Mouse (Mus musculus) kidney, embryonic 16.5 days (tissue): ENCODE data around the gene B4galt1. TPM values are rescaled to one million over a fixed set of nuclear protein-coding genes. Genes with fewer than 3 reads are reported as not detected.

Experiments
- ATAC-seq: fragments of 200-750 bp; cut with Nextera tagmentation; 2 replicates; pipeline ENCODE4 v1.8.0; 2017; ENCODE audit warnings: moderate TSS enrichment; ENCODE audit not compliant: low FRiP score, low TSS enrichment
- H3K27ac ChIP-seq: fragments of 300-500 bp; sonication (generic); 2 replicates; pipeline ENCODE4 v1.5.1; 2014; ENCODE audit warnings: low read length
- H3K27me3 ChIP-seq: fragments of 300-500 bp; sonication (generic); 2 replicates; pipeline ENCODE4 v1.6.1; 2014; ENCODE audit warnings: low read length, control low read depth, mixed read lengths; ENCODE audit not compliant: insufficient read depth
- H3K36me3 ChIP-seq: fragments of 300-500 bp; sonication (generic); 2 replicates; pipeline ENCODE4 v1.6.1; 2014; ENCODE audit warnings: low read length, control low read depth, mixed read lengths; ENCODE audit not compliant: insufficient read depth
- H3K4me1 ChIP-seq: fragments of 300-500 bp; sonication (generic); 2 replicates; pipeline ENCODE4 v1.6.1; 2014; ENCODE audit warnings: low read length, control low read depth, mixed read lengths; ENCODE audit not compliant: insufficient read depth
- H3K4me2 ChIP-seq: fragments of 300-500 bp; sonication (generic); replicated peaks from 2 replicates; pipeline ENCODE4 v1.6.1; 2014; ENCODE audit warnings: low read depth, low read length
- H3K4me3 ChIP-seq: fragments of 300-500 bp; sonication (generic); 2 replicates; pipeline ENCODE4 v1.5.1; 2014; ENCODE audit warnings: mild to moderate bottlenecking, low read length
- H3K9ac ChIP-seq: fragments of 300-500 bp; sonication (generic); replicated peaks from 2 replicates; pipeline ENCODE4 v1.6.1; 2014; ENCODE audit warnings: low read length
- H3K9me3 ChIP-seq: fragments of 300-500 bp; sonication (generic); 2 replicates; pipeline ENCODE4 v1.6.1; 2016; ENCODE audit warnings: low read length, control low read depth
- WGBS: fragments of 180-500 bp; shearing (Covaris S2); extraction: QIAGEN DNeasy Blood & Tissue Kit; methylation state at CpG from one replicate; pipeline ENCODE4 v1.1.7; 2014; 5-methylcytosine and 5-hydroxymethylcytosine counted together
- polyA plus RNA-seq: library from polyadenylated mRNA; unstranded; fragments of >200 nt; fragmentation: Nextera tagmentation; extraction: Ambion mirVana; gene quantifications from 2 replicates; pipeline ENCODE4 v1.2.1, GENCODE M21; 2015

Gene B4galt1
- polyA plus RNA-seq, result 47.5 and 48.0 TPM in 2 replicates

DNA sequence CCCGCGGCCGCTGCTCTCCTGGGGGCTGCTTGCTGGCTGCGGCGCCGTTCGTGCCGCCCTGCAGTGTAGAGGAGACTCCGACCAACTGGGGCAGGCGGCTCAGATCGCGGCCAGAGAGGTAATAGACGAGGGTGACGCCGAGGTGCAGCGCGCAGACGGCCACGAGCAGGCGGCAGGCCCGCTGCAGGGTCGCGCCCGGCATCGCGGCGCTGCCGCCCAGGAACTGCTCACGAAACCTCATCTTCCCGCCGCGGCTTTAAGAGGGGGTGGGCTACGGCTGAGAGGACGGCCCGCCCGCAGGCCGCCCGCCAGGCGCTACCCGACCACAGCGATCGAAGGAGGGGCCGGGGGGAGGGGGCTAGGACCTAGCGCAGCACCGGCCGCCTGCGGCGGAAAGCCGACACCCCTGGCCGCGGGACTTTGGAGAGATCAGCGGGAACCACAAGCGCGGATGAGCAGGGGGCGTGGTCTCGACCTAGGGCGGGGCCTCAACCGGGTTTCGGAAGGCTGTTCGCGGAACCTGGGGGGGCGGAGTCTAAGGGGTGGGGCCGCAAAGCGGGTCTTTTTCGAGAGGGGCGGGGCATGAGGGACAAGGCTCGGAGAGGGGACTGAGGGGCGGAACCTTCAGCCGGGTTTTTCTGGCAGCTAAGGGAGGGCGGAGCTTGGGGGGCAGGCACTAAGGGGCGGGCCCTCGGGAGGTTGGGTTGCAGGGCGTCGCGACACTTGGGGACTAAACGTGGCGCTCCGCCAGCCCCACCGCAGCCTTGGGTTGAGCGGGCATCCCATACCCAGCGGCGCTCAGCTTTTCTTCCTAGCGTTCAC lies at the start of gene B4galt1:
Gene B4galt1 (minus strand): TSS at position 441 of the 822 bp plus-strand sequence.
- WGBS, result under 1% methylated on average over 83 of the region's 83 CpGs
- Histone ChIP-seq H3K4me3 (peak within 1 kb of the TSS; percentile 83), H3K27me3 (no peaks in the 10 kb centered on the region), H3K27ac (peak within 1 kb of the TSS; percentile 94), H3K36me3 (no peaks in the 10 kb centered on the region), H3K9ac (peak within 1 kb of the TSS; percentile 84), H3K4me2 (peak within 1 kb of the TSS; percentile 93), H3K9me3 (no peaks in the 10 kb centered on the region), H3K4me1 (peaks cover 30% of the 10 kb centered on the region)
- ATAC-seq, result peak; percentile 96

DNA sequence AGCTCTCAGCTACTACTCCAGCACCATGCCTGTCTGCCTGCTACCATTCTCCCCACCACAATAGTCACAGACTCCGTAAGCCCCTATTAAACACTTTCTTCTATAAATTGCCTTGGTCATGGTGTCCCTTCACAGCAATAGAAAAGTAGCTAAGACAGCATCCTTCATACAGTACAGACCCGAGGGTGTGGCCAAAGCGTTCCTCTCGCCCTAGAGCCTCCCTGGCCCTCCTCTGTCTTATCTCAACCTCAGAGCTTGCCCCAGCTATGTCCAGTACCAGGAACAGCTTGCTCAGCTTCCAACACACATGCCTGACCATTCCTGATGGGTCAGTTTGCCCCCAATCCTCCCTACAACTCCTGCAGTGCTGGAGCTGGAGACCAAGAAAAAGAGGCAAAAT lies 46.8 kb upstream of the B4galt1 start:
- no peak overlapping the region for H3K27ac ChIP-seq
- WGBS, result 97% methylated on average over 4 of the region's 4 CpGs
- H3K4me1 ChIP-seq, result no peaks in the 10 kb centered on the region
- ATAC-seq, result no peak
- H3K36me3 ChIP-seq, result no peaks in the 10 kb centered on the region
- no peaks in the 10 kb centered on the region; the same call in 1 of the 2 replicates for H3K9me3 ChIP-seq
- no peak overlapping the region for H3K4me2 ChIP-seq
- no peak overlapping the region for H3K4me3 ChIP-seq
- no peak overlapping the region for H3K9ac ChIP-seq
- no peaks in the 10 kb centered on the region for H3K27me3 ChIP-seq

DNA sequence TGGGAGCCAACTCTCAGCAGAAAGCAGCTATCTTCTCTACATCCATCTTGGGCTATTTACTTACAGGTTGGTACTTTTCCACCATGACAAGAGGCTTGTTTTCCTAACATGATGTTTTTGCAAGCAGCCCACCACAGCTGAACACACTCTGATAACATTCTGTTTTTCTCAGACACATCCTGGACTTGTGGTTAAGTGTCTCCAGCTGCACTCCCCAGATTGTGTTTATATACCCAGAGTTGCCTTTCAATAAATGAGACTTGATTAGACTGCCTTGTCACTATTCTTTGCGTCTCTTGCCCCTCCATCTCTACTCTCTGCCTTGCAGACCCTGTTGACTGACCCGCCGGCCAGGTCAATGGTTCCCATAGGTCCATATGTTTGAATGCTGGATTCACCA lies 46.3 kb upstream of the B4galt1 start:
- Histone ChIP-seq H3K9me3 (no peaks in the 10 kb centered on the region; the same call in 1 of the 2 replicates), H3K27ac (no peak overlapping the region), H3K4me3 (no peak overlapping the region), H3K4me1 (no peaks in the 10 kb centered on the region), H3K9ac (no peak overlapping the region), H3K36me3 (no peaks in the 10 kb centered on the region), H3K27me3 (no peaks in the 10 kb centered on the region), H3K4me2 (no peak overlapping the region)
- no peak for ATAC-seq
- WGBS, result 99% methylated on average over 3 of the region's 3 CpGs

DNA sequence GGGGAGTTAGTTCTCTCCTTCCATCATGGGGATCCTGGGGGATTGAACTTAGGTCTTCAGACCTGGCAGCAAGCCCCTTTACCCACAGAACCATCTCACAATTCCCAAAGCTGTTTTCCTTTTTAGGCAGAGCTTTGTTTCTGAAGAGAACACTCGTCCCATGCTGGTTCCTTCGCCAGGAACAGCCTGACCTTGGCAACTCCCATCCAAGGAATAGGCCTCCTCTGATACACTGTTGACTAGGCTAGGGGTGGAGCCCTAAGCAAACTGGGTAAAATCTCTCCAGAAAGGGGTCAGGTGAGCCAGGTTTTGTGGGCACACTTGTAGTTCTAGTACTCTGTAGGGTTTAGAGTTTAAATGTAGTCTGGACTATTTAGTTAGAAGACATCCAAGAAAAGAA lies 45.5 kb upstream of the B4galt1 start:
- H3K4me3 ChIP-seq, result no peak overlapping the region
- H3K36me3 ChIP-seq, result no peaks in the 10 kb centered on the region
- no peak overlapping the region for H3K9ac ChIP-seq
- H3K4me2 ChIP-seq, result no peak overlapping the region
- 75% methylated on average over 2 of the region's 2 CpGs for WGBS
- H3K27ac ChIP-seq, result no peak overlapping the region
- no peaks in the 10 kb centered on the region; the same call in 1 of the 2 replicates for H3K9me3 ChIP-seq
- no peaks in the 10 kb centered on the region for H3K4me1 ChIP-seq
- no peak for ATAC-seq
- no peaks in the 10 kb centered on the region for H3K27me3 ChIP-seq

DNA sequence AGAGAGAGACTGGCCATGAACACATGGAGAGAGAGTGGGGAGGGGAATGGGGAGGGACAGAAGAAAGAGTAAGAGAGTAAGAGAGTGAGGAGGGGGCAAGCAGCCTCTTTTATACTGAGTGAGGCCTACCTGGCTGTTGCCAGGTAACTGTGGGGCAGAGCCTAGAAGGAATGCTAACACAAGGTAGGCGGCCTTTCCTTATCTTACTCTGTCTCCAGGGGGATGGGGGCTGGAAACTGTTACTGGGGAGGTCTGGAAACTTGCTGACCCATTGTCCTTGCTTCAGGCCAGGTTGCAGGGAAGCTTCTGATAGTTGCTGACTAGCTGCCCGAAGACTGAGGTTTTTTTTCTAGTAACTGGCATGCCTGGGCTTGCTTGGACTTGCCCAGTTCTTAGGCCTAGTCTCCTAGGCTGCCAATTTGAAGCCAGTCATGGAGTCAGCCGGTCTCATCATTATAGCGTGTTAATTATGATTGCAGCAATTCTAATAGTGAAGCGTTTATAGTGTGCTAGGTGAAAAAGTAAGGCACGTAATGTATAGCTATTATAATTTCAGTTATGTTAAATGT lies 44.8 kb upstream of the B4galt1 start:
- Histone ChIP-seq H3K4me1 (no peaks in the 10 kb centered on the region), H3K9me3 (no peaks in the 10 kb centered on the region; the same call in 1 of the 2 replicates), H3K36me3 (no peaks in the 10 kb centered on the region), H3K4me2 (no peak overlapping the region), H3K27ac (no peak overlapping the region), H3K27me3 (no peaks in the 10 kb centered on the region), H3K4me3 (no peak overlapping the region), H3K9ac (no peak overlapping the region)
- ATAC-seq, result no peak
- 81% methylated on average over 6 of the region's 6 CpGs for WGBS

DNA sequence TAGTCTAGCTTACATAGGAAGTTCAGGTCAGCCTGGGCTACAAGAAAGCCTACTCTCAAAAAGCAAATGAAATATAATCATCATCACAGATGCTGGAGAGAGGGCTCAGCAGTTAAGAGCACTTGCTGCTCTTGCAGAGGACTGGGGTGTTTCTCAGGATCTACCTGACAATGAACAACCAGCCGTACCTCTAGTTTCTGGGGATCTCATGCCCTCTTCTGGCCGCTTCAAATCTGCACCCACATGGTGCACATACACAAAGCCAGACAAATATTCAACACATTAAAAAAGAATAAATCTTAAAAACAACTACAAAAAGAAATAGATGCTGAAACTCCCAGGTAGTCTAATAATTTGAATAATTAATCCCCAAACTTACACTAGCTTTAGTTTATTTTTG lies 41.8 kb upstream of the B4galt1 start:
- Histone ChIP-seq H3K4me1 (no peaks in the 10 kb centered on the region), H3K9ac (no peak overlapping the region), H3K27ac (no peak overlapping the region), H3K27me3 (no peaks in the 10 kb centered on the region), H3K4me2 (no peak overlapping the region), H3K36me3 (no peaks in the 10 kb centered on the region), H3K9me3 (no peaks in the 10 kb centered on the region; the same call in 1 of the 2 replicates), H3K4me3 (no peak overlapping the region)
- ATAC-seq, result no peak
- WGBS, result 95% methylated on average over 2 of the region's 2 CpGs

DNA sequence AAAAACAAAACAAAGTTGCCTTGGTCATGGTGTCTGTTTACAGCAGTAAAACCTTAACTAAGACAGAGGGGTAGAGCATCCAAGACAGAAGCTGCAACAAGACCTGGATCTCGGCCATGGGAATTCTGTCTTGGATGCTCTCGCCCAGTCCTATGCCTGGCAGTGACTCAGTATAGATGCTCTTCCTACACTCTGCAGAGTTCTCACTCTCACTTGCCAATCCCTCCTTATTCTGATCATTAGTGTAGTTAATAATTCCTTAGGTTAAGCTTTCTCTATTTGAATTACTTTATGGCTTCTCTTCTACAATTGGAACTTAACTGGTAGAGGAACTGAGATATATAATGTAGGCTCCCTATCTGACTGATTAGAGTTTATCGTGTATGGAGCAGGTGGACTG lies 41.3 kb upstream of the B4galt1 start:
- H3K36me3 ChIP-seq, result no peaks in the 10 kb centered on the region
- H3K4me1 ChIP-seq, result no peaks in the 10 kb centered on the region
- H3K4me2 ChIP-seq, result no peak overlapping the region
- H3K4me3 ChIP-seq, result no peak overlapping the region
- no peak for ATAC-seq
- WGBS, result 96% methylated on average over 3 of the region's 3 CpGs
- no peak overlapping the region for H3K27ac ChIP-seq
- no peaks in the 10 kb centered on the region for H3K9me3 ChIP-seq
- no peak overlapping the region for H3K9ac ChIP-seq
- no peaks in the 10 kb centered on the region for H3K27me3 ChIP-seq

DNA sequence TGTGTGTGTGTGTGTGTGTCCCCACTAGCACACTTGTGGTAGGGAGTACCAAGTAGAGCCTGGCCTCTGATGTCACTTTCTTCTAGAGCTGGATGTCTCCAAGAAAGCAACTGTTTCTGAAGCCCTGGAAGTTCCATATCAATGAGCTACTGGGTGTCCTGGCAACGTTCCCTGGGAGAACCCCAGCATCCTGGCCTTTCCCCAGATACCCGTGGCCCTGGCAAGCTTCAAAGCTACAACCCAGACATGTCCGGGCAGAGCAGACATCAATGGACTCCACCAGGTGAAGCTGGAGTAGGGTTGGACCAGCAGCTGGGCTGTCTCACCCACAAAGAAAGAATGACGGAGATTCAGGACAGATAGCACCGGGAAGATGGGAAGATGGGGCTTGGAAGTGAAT lies 37.4 kb upstream of the B4galt1 start:
- no peaks in the 10 kb centered on the region for H3K9me3 ChIP-seq
- H3K4me2 ChIP-seq, result no peak overlapping the region
- H3K27me3 ChIP-seq, result no peaks in the 10 kb centered on the region
- no peaks in the 10 kb centered on the region for H3K36me3 ChIP-seq
- H3K4me1 ChIP-seq, result no peaks in the 10 kb centered on the region
- H3K27ac ChIP-seq, result no peak overlapping the region
- WGBS, result 85% methylated on average over 5 of the region's 5 CpGs
- no peak for ATAC-seq
- H3K4me3 ChIP-seq, result no peak overlapping the region
- H3K9ac ChIP-seq, result no peak overlapping the region

DNA sequence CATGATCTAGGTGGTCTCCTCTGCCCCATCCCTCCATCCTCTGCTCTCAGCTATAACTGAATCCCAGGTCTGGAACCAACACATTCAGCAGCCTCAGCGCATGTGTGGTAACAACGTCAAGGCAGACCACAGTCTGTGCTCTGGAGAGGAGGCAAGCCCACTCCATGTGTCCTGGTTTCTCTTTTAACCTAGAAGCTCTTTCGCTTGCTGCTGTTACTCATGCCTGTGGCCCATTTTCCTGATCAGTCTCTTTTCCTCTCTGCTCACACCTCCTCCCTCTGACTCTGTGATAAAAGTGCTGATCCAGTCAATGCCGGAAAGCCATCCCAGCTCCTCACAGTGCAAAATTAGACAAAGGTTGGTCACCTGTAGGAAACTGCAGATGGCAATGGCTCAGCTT lies 36.2 kb upstream of the B4galt1 start:
- WGBS, result 90% methylated on average over 4 of the region's 4 CpGs
- no peaks in the 10 kb centered on the region for H3K36me3 ChIP-seq
- no peak overlapping the region for H3K4me2 ChIP-seq
- H3K27ac ChIP-seq, result no peak overlapping the region
- H3K4me3 ChIP-seq, result no peak overlapping the region
- H3K4me1 ChIP-seq, result no peaks in the 10 kb centered on the region
- no peaks in the 10 kb centered on the region for H3K27me3 ChIP-seq
- no peaks in the 10 kb centered on the region for H3K9me3 ChIP-seq
- no peak overlapping the region for H3K9ac ChIP-seq
- ATAC-seq, result no peak

DNA sequence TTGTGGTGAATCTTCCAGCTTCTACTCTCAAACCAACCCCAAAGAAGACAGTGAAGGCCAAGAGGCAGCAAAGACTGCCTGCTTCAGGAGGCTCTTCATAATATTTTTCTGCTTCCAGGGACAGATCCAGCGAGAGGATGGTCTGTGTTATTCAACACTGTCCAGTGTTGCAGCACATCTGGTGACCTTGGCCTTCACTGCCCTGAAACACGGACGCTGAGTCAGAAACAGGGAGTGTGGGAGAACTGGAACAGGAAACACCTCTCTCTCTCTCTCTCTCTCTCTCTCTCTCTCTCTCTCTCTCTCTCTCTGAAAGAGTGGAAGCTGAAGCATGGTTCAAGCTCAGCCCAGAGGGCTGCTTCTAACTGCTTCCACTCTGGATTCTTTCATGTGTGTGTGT lies 35.4 kb upstream of the B4galt1 start:
- WGBS, result 16% methylated on average over 3 of the region's 3 CpGs

More for the DNA sequence above, 35.4 kb upstream of the B4galt1 start:
- H3K9me3 ChIP-seq, result no peaks in the 10 kb centered on the region
- H3K36me3 ChIP-seq, result no peaks in the 10 kb centered on the region
- peaks cover 5% of the 10 kb centered on the region; the same call in 1 of the 2 replicates for H3K4me1 ChIP-seq
- ATAC-seq, result no peak
- no peaks in the 10 kb centered on the region for H3K27me3 ChIP-seq
- no peak overlapping the region for H3K4me3 ChIP-seq
- H3K9ac ChIP-seq, result no peak overlapping the region
- H3K27ac ChIP-seq, result no peak overlapping the region
- H3K4me2 ChIP-seq, result no peak overlapping the region
